Mouse (Mus musculus): Measurements from ENCODE around the gene Alx1.

Gene Alx1

GRCm38 (mm10) chr10:103029730-103030490 lies at the start of gene Alx1:
Alx1 (minus strand) TSS chr10:103030215.
- no peak for DNase-seq

- DNase-seq: no peak
These were observed 19.6 kb upstream of the Alx1 start for GRCm38 (mm10) chr10:103049593-103049992.

GRCm38 (mm10) chr10:103046623-103047022 lies 16.6 kb upstream of the Alx1 start:
- no peak for DNase-seq

- no peak for DNase-seq
These were observed 15.0 kb upstream of the Alx1 start for GRCm38 (mm10) chr10:103045019-103045418.

GRCm38 (mm10) chr10:103035002-103035640 lies 5.1 kb upstream of the Alx1 start:
- no peak for DNase-seq

- DNase-seq: no peak
These were observed 916 bp upstream of the Alx1 start for GRCm38 (mm10) chr10:103030931-103031330.

GRCm38 (mm10) chr10:103029132-103029729 lies 784 bp downstream of the Alx1 start:
- DNase-seq: no peak

GRCm38 (mm10) chr10:103028253-103029131 lies 1.5 kb downstream of the Alx1 start:
- DNase-seq: peak; percentile 29

- no peak for DNase-seq
These were observed 2.1 kb downstream of the Alx1 start for GRCm38 (mm10) chr10:103027931-103028252.

GRCm38 (mm10) chr10:103027226-103027930 lies 2.6 kb downstream of the Alx1 start:
- no peak for DNase-seq

GRCm38 (mm10) chr10:103026636-103027225 lies 3.3 kb downstream of the Alx1 start:
- DNase-seq: no peak

- DNase-seq: no peak
These were observed 27.5 kb downstream of the Alx1 start for GRCm38 (mm10) chr10:103002556-103002955.

GRCm38 (mm10) chr10:103000902-103001301 lies 29.1 kb downstream of the Alx1 start:
- no peak for DNase-seq

GRCm38 (mm10) chr10:102999584-102999983 lies 30.4 kb downstream of the Alx1 start:
- no peak for DNase-seq

- no peak for DNase-seq
These were observed 54.9 kb downstream of the Alx1 start for GRCm38 (mm10) chr10:102975106-102975505.

- DNase-seq: no peak
These were observed 70.4 kb downstream of the Alx1 start for GRCm38 (mm10) chr10:102959602-102960001.
